Mouse (Mus musculus) spleen, adult 2 months (tissue): Measurements from ENCODE around the gene Socs5.

Source experiments
- CTCF ChIP-seq: fragments of 200-500 bp; IDR thresholded peaks from 2 replicates; pipeline ENCODE4 v1.5.1; 2011; ENCODE audit warnings: mild to moderate bottlenecking, inconsistent platforms; ENCODE audit not compliant: insufficient read depth, insufficient read length, insufficient replicate concordance; ENCODE audit errors: extremely low read depth
- POLR2A ChIP-seq: fragments of 200-500 bp; IDR thresholded peaks from 2 replicates; pipeline ENCODE4 v1.6.1; 2011; ENCODE audit warnings: low read depth, low read length, inconsistent platforms

DNA sequence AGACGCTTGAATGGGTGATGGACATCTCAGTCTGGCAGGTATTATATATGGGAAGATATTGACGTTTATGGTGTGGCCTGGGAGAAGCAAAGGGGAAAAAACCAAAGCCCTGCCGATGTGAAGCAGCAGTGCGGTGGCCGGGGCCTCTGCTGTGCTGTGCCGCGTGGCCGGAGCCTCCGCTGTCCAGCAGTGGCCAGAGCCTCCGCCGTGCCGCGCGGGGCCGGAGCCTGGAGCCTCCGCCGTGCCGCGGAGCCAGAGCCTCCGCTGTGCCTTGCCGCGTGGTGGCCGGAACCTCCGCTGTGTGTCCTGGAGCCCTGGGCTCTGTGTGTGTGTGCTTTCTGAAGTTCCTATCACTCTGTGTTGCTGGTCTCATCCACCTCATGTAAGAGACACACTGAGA, 17.9 kb downstream of the Socs5 start:
- TF ChIP-seq CTCF (no peak), POLR2A (no peak)
